Mouse (Mus musculus): Measurements from ENCODE around the gene Knstrn. TPM values are rescaled to one million over a fixed set of nuclear protein-coding genes. Genes with fewer than 3 reads are reported as not detected.

Knstrn gene
- total and polyA plus RNA-seq, 3 experiments, result 80.6 to 138 (median 132) TPM

DNA sequence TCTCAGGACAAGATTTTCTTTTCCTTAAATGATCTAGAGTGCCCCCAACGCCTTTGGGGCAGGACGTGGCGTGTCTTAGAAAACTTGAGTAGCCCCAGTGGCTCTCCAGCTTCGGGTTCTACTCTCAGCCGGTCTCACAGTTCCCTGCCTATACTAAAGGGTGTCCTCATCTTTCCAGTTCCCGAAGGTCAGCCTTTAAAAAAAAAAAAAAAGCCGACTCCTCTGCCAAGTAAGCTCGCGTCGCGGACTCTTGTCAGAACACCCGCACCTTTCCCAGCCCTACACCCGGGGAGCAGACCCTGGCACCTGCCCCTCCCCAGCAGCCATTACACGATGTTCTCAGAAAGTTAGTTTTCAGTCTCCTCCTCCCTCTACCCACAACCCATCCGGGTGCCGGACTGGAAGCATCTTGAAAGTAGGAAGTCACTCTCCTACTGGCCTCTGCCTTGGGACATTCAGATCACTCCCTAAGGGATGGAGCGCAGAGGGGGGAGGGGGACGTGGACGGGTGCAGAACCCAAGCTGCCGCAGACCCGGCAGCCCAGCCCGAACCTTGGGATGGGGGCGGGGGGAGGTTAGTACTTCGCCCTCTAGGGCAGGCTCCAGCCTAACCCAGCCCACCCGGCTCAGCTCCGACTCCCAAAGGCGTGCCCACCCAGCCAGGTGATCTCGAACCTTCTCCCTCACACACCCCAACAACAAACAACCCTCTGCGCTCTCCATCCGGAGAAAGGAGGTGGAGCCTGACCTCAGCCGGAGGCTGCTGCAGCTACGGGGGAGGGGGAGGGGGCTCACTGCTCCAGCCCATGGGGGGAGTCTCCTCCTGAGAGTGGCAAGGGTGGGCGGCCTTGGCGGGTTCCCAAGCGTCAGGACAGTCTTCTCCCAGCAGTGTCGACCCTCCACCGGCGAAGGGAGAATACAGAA is 82.4 kb downstream of the Knstrn start:
- H3K4me3 ChIP-seq (ENCODE audit: control insufficient read depth in 1 of 2, insufficient read depth in 1 of 2, low read depth in 2 of 2, low read length in 2 of 2), result no peak overlapping the region
- H3K4me1 ChIP-seq (ENCODE audit: control insufficient read depth in 1 of 2, insufficient read depth in 2 of 2, low read length in 2 of 2), result peaks cover 0 to 15% of the 10 kb centered on the region in 2 experiments; a peak in 2 of 4 replicates
- no peaks in the 10 kb centered on the region for H3K9me3 ChIP-seq (replicated peaks; ENCODE audit: insufficient read depth, low read length)
- no peaks in the 10 kb centered on the region for H3K36me3 ChIP-seq (ENCODE audit: control insufficient read depth in 1 of 2, insufficient read depth in 2 of 2, low read length in 2 of 2)
- no peak for TF ChIP-seq USF1 (IDR thresholded peaks at IDR 0.05; ENCODE audit: low read depth, low read length)
- no peak for TF ChIP-seq JUND (IDR thresholded peaks at IDR 0.05; ENCODE audit: low read depth, low read length)
- TF ChIP-seq TCF12 (IDR thresholded peaks at IDR 0.05; ENCODE audit: low read depth, low read length), result no peak
- TF ChIP-seq MEF2A (IDR thresholded peaks at IDR 0.05; ENCODE audit: extremely low read depth, insufficient replicate concordance, low read depth, low read length, poor library complexity, severe bottlenecking), result no peak
- no peak for TF ChIP-seq GABPA (IDR thresholded peaks at IDR 0.05; ENCODE audit: low read depth, low read length)
- TF ChIP-seq CHD1 (IDR thresholded peaks at IDR 0.05; ENCODE audit: low read depth, low read length), result no peak
- TF ChIP-seq TBP (IDR thresholded peaks at IDR 0.05; ENCODE audit: low read depth, low read length), result no peak
- TF ChIP-seq MYC (IDR thresholded peaks at IDR 0.05; ENCODE audit: low read depth, low read length), result no peak
- TF ChIP-seq ZMIZ1 (IDR thresholded peaks at IDR 0.05; ENCODE audit: low read depth, low read length), result no peak
- no peak for TF ChIP-seq MYB (IDR thresholded peaks at IDR 0.05; ENCODE audit: low read depth, low read length)
- no peak for TF ChIP-seq ELF1 (IDR thresholded peaks at IDR 0.05; ENCODE audit: low read depth, low read length)
- no peak for TF ChIP-seq KAT2A (conservative IDR thresholded peaks at IDR 0.05; ENCODE audit: low read depth, low read length)
- TF ChIP-seq NRF1 (IDR thresholded peaks at IDR 0.05; ENCODE audit: insufficient read depth, low read depth, low read length, poor library complexity, severe bottlenecking), result no peak
- no peak for TF ChIP-seq RAD21 (IDR thresholded peaks at IDR 0.05; ENCODE audit: low read depth, low read length)
- no peak for TF ChIP-seq ZC3H11A (IDR thresholded peaks at IDR 0.05; ENCODE audit: low read depth, low read length)
- no peak for TF ChIP-seq POLR2AphosphoS2 (IDR thresholded peaks at IDR 0.05; ENCODE audit: low read length)
- H3K9ac ChIP-seq (ENCODE audit: control insufficient read depth, low read depth, low read length, poor library complexity, severe bottlenecking), result no peak overlapping the region
- DNase-seq (ENCODE audit: low read depth, low spot score), result no peak
- H3K27ac ChIP-seq (ENCODE audit: control insufficient read depth, low read depth, low read length), result no peak overlapping the region
- H3K79me2 ChIP-seq (ENCODE audit: control insufficient read depth, insufficient read depth, low read length, poor library complexity), result peaks cover 2% of the 10 kb centered on the region; the same call in 1 of the 2 replicates
- H3K27me3 ChIP-seq (ENCODE audit: control insufficient read depth in 1 of 2, insufficient read depth in 2 of 2, low read length in 2 of 2), result no peaks in the 10 kb centered on the region; a peak in 1 of 4 replicates

DNA sequence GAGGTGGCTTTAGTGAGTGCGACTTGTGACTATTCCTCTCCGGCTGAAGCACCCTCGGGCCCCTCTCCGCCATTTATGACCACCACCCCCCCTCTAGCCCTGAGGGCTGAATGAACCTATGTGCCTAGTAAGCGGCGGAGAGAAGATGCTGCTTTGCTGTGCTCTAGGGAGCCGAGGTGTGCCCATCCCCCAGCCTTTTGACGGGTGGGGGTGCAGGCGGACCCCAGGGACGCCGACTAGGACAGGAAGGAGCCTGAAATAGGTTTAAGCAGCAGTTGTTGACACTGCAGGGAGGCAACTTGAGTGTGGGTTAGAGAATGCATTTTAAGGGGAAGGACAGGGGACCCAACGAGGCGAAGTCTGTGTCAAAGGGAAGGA is 83.1 kb downstream of the Knstrn start:
- peaks cover 6% of the 10 kb centered on the region for H3K79me2 ChIP-seq (ENCODE audit: control insufficient read depth, insufficient read depth, low read length, poor library complexity)
- no peaks in the 10 kb centered on the region for H3K9me3 ChIP-seq (replicated peaks; ENCODE audit: insufficient read depth, low read length)
- no peak overlapping the region for H3K27ac ChIP-seq (ENCODE audit: control insufficient read depth, low read depth, low read length)
- peaks cover 0 to 15% of the 10 kb centered on the region in 2 experiments; a peak in 2 of 4 replicates for H3K4me1 ChIP-seq (ENCODE audit: control insufficient read depth in 1 of 2, insufficient read depth in 2 of 2, low read length in 2 of 2)
- H3K27me3 ChIP-seq (ENCODE audit: control insufficient read depth in 1 of 2, insufficient read depth in 2 of 2, low read length in 2 of 2), result no peaks in the 10 kb centered on the region; a peak in 1 of 4 replicates
- no peak for TF ChIP-seq CTCF (IDR thresholded peaks at IDR 0.05 in 2 of 3, conservative IDR thresholded peaks at IDR 0.05 in 1 of 3; ENCODE audit: control insufficient read depth in 1 of 3, insufficient read depth in 1 of 3, low read depth in 2 of 3, low read length in 3 of 3, poor library complexity in 1 of 3, severe bottlenecking in 1 of 3)
- no peak for TF ChIP-seq GATA1 (IDR thresholded peaks at IDR 0.05; ENCODE audit: low read depth, low read length)
- no peak for TF ChIP-seq GABPA (IDR thresholded peaks at IDR 0.05; ENCODE audit: low read depth, low read length)
- H3K36me3 ChIP-seq (ENCODE audit: control insufficient read depth in 1 of 2, insufficient read depth in 2 of 2, low read length in 2 of 2), result no peaks in the 10 kb centered on the region
- no peak overlapping the region for H3K4me3 ChIP-seq (ENCODE audit: control insufficient read depth in 1 of 2, insufficient read depth in 1 of 2, low read depth in 2 of 2, low read length in 2 of 2)
- no peak for DNase-seq (ENCODE audit: low read depth, low spot score)
- no peak overlapping the region for H3K9ac ChIP-seq (ENCODE audit: control insufficient read depth, low read depth, low read length, poor library complexity, severe bottlenecking)

Data from MEL (cell line).